Mouse (Mus musculus): ENCODE data around the gene Tnpo1.

The Tnpo1 gene

GRCm38 (mm10) chr13:98816571-98816970 is 109.6 kb downstream of the Tnpo1 start:
- DNase-seq, result no peak

GRCm38 (mm10) chr13:98815147-98815785 is 110.9 kb downstream of the Tnpo1 start, which contains the start of gene Fcho2:
Gene Fcho2, minus strand, starts transcription at chr13:98815449.
- peak; percentile 100 for DNase-seq

GRCm38 (mm10) chr13:98814275-98815040 is 111.7 kb downstream of the Tnpo1 start:
- peak; percentile 65 for DNase-seq

GRCm38 (mm10) chr13:98813596-98814274 is 112.4 kb downstream of the Tnpo1 start:
- DNase-seq, result no peak

- no peak for DNase-seq
These were observed 113.0 kb downstream of the Tnpo1 start for GRCm38 (mm10) chr13:98813167-98813566.

- no peak for DNase-seq
These were observed 113.9 kb downstream of the Tnpo1 start for GRCm38 (mm10) chr13:98812285-98812684.

- no peak for DNase-seq
These were observed 116.0 kb downstream of the Tnpo1 start for GRCm38 (mm10) chr13:98810143-98810542.

GRCm38 (mm10) chr13:98809087-98809486 is 117.1 kb downstream of the Tnpo1 start:
- no peak for DNase-seq

GRCm38 (mm10) chr13:98804480-98804879 is 121.7 kb downstream of the Tnpo1 start:
- DNase-seq, result no peak

- DNase-seq, result no peak
These were observed 122.5 kb downstream of the Tnpo1 start for GRCm38 (mm10) chr13:98803699-98804098.

- DNase-seq, result no peak
These were observed 123.2 kb downstream of the Tnpo1 start for GRCm38 (mm10) chr13:98802957-98803356.

GRCm38 (mm10) chr13:98795511-98795910 is 130.7 kb downstream of the Tnpo1 start:
- no peak for DNase-seq

GRCm38 (mm10) chr13:98792864-98793263 is 133.3 kb downstream of the Tnpo1 start:
- no peak for DNase-seq

- no peak for DNase-seq
These were observed 134.5 kb downstream of the Tnpo1 start for GRCm38 (mm10) chr13:98791693-98792092.

All from kidney, adult 9 months (tissue).